Mouse (Mus musculus) CH12.LX (cell line): Measurements from ENCODE around the gene Ptcd2.

Experiments used
- CTCF ChIP-seq, 2 experiments: IDR thresholded peaks in 1 of 2; conservative IDR thresholded peaks in 1 of 2; 2 replicates each; pipeline ENCODE4 v1.5.1; 2011 to 2012; ENCODE audit warnings: low read depth in 2 of 2, low read length in 2 of 2, improper control_type of control experiment in 1 of 2, inconsistent platforms in 1 of 2, mild to moderate bottlenecking in 1 of 2, moderate library complexity in 1 of 2
- E2F4 ChIP-seq: IDR thresholded peaks from 2 replicates; pipeline ENCODE4 v1.6.1; 2011; ENCODE audit warnings: low read depth, low read length, improper control_type of control experiment; ENCODE audit not compliant: insufficient replicate concordance
- EP300 ChIP-seq: IDR thresholded peaks from 2 replicates; pipeline ENCODE4 v1.6.1; 2011; ENCODE audit warnings: low read length, improper control_type of control experiment
- HCFC1 ChIP-seq: IDR thresholded peaks from 2 replicates; pipeline ENCODE4 v1.6.1; 2012; ENCODE audit warnings: low read depth, mild to moderate bottlenecking, inconsistent platforms, low read length, improper control_type of control experiment
- MAFK ChIP-seq: IDR thresholded peaks from 2 replicates; pipeline ENCODE4 v1.6.1; 2011; ENCODE audit warnings: low read length, improper control_type of control experiment; ENCODE audit not compliant: insufficient replicate concordance
- MAX ChIP-seq: IDR thresholded peaks from 2 replicates; pipeline ENCODE4 v1.6.1; 2011; ENCODE audit warnings: low read length, improper control_type of control experiment
- MAZ ChIP-seq: IDR thresholded peaks from 2 replicates; pipeline ENCODE4 v1.6.1; 2012; ENCODE audit warnings: low read depth, mild to moderate bottlenecking, inconsistent platforms, low read length, improper control_type of control experiment, moderate library complexity
- MYC ChIP-seq: IDR thresholded peaks from 2 replicates; pipeline ENCODE4 v1.6.1; 2011; ENCODE audit warnings: low read depth, mild to moderate bottlenecking, improper control_type of control experiment, low read length
- POLR2A ChIP-seq: IDR thresholded peaks from 2 replicates; pipeline ENCODE4 v1.6.1; 2011; ENCODE audit warnings: low read depth, mild to moderate bottlenecking, improper control_type of control experiment, low read length
- USF1 ChIP-seq: IDR thresholded peaks from 2 replicates; pipeline ENCODE4 v1.6.1; 2014; ENCODE audit warnings: low read depth, mild to moderate bottlenecking, inconsistent platforms, low read length, improper control_type of control experiment

GRCm38 (mm10) chr13:99308393-99308792, 36.1 kb downstream of the Ptcd2 start:
- no peak for TF ChIP-seq E2F4
- no peak for TF ChIP-seq MAZ
- TF ChIP-seq CTCF (conservative IDR thresholded peaks at IDR 0.05 in 1 of 2, IDR thresholded peaks at IDR 0.05 in 1 of 2; ENCODE audit: low read depth in 2 of 2, low read length in 2 of 2): no peak
- no peak for TF ChIP-seq USF1
- no peak for TF ChIP-seq HCFC1
- no peak for TF ChIP-seq EP300
- TF ChIP-seq POLR2A: no peak
- no peak for TF ChIP-seq MAX
- TF ChIP-seq MAFK: no peak
- no peak for TF ChIP-seq MYC
